Mouse (Mus musculus): ENCODE data around the gene Jph4. TPM values are rescaled to one million over a fixed set of nuclear protein-coding genes. Genes with fewer than 3 reads are reported as not detected.

The Jph4 gene
- total RNA-seq, 2 experiments from 2014 or later, result 0.08 TPM; not detected in 1

GRCm38 (mm10) chr14:55118852-55119251, 2.1 kb upstream of the Jph4 start:
- no peak for DNase-seq

DNA sequence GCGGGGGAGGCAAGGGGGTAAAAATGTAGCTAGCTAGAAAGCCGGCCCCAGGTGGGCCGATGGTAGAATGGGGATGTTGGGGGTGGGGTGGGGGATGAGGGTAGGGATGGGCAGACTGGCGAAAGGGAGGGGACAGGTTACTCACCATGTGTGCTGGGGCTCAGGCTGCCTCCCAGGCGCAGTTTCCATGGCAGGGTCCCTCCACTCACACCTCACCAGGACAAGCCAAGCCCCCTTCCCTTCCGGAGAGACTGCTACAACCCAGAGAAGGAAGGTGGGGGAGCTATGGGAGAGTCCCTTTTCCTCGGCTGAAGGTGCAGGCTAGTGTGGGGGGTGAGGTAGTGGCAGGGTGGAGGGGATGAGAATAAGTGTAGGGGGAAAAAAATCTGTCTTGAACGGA, 889 bp downstream of the Jph4 start:
- no peak for DNase-seq

- peak; percentile 41 to 53 for DNase-seq
Measured at GRCm38 (mm10) chr14:55114759-55115701, 1.7 kb downstream of the Jph4 start.

DNA sequence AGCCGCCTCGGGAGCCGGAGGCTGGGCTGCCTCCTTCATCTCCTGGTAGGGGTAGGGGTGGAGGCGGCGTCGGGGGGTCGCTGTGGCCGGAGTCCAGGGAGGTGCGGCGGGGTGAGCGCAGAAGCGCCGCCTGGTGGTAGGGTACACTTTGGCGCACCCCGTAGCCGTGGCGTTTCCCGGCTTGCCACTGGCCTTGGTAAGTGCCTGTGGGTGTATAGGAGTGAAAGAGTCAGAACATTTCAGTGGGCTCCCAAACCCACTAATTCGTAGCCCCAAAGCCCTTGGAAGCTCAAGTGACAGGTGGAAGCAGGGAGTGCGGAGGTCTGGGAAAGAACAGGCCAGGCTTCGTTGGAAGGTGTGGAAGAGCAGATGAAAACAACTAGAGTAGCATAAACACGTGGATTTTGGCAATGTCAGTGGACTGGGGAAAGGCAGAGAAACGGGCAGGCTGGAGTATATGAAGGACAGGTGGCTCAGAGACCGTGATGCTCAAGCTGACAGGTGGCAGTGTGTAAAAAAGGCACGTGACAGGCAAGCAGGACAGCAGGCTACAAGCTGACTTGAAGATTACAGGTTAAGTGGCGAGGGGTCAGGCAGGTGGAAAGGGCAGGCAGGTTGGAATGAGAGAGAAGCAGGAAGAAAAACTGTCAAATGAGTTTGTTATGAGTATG, 2.6 kb downstream of the Jph4 start:
- no peak for DNase-seq

DNA sequence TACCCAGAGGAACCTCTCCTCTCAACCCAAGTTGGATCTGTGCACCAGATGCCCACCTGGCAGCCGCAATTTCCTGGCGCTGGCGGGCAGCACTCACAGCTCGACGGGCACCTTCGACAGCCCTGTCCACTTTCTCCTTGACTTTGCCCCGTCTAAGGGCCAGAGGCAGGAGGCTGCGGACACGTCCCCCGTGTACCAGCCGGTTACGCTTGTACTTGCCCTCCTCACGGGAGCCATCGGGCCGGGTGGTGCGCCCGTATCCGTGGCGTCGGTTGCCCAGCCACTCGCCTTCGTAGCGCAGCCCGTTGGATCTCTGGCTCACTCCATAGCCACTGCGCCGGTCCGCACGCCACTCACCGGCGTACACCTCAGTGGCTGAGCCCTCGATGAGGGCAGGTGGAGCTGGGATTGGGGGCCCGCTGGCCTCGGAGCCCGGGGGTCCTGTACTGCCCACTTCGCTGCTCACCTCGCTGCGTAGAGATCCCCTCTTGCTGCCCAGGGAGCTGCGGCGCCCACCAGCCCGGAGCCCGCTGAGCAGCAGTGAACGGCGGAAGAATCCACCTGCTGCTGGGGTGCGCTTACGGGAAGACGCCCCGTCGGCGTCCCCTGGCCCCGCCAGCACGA, 3.3 kb downstream of the Jph4 start:
- no peak for DNase-seq

DNA sequence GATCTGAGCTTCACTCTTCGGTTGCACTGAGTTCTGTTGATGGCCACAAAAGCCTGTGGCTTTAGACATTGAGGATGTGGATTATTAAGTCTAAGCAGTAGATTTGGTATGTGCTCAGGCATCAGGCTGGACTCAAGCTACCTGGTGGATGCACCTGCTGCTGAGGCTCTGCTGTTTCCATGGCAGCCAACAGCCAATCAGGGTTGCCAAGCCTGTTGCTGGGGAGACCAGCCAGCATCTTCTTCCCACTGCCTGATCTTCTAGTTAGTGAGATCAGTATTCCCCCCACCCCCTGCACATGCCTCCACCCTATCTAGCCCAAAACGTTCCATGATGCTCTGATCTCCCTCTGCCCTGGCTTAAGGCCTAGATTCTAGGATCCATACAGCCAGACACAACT, 5.0 kb downstream of the Jph4 start:
- DNase-seq, result no peak

DNA sequence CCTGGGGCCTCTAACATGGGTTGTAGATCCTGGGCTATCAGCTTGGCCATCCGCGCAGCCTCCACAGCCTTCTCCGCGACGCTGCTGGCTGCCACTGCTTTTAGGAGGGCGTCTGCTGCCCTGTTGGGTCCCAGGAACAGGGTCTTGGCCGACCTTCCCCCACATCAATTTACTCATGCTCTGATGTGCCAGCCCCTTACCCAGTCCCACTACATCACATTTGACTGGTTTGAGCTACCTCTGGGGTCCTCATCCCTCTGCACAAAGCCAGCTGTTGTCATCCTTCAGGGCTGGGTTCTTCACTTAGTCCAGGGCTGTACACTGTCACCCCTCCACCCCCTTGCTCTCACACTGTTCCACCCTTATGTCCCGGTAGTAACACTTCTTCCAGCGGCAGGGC, 6.7 kb downstream of the Jph4 start:
- DNase-seq, result no peak

DNA sequence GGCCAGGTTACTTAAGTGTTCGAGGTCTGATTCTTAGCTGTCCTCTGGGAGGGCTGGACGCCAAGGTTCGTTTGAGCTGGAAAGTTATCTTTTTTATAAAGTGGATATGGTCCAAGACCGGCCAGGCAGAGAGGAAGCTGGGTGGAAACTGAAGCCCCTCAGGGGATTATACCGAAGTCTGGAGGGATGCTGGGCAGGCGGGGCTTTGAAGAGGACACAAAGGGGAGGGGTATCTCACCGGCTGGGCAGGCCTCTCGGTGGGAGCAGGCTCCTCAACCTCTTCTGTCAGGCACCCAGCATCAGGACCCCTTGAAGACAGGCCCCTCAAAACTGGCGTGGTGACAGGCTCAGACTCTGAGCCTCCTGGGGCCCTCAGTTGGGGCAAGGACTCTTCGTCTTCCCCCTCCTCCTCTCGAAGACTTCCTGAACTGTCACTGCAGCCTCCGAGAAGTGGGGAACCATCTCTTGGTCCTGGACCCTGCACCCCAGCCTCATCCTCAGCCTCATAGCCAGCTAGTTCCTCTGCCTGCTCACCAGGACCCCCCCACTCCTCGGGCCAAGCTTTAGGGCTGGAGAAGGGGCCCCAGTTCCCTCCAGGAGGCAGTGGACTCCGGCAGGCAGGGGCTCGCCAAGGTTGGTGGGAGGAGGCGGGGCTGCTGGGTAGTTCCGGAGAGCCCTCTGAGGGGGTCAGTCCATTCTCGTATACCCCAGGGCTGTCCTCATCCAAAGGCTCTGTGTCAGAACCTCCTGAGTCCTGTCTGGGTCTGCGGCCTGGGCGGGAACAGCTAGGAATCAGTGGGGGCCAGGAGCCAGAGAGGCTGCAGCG, 7.5 kb downstream of the Jph4 start:
- DNase-seq, result no peak

- DNase-seq, result no peak
Measured at GRCm38 (mm10) chr14:55108202-55108870, 8.4 kb downstream of the Jph4 start.

DNA sequence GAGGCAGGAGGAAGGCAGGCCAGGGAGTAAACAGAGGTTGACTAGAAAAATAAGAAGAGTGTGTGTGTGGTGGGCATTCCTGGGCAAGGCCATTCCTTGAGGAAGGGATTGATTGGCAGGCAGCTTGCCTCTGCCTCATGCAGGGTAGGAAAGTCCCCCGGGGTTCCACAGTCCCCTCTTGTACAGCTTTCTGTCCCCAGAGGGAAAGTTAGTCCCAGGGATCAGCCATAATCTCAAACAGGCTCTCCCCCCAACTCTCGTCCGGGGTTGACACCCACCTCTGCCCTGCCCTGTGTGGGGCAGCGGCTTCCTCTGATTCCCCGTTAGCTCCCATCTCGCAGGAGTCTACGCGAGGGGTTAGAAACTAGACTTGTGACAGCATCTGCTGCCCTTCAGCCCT, 9.7 kb downstream of the Jph4 start:
- no peak for DNase-seq

DNA sequence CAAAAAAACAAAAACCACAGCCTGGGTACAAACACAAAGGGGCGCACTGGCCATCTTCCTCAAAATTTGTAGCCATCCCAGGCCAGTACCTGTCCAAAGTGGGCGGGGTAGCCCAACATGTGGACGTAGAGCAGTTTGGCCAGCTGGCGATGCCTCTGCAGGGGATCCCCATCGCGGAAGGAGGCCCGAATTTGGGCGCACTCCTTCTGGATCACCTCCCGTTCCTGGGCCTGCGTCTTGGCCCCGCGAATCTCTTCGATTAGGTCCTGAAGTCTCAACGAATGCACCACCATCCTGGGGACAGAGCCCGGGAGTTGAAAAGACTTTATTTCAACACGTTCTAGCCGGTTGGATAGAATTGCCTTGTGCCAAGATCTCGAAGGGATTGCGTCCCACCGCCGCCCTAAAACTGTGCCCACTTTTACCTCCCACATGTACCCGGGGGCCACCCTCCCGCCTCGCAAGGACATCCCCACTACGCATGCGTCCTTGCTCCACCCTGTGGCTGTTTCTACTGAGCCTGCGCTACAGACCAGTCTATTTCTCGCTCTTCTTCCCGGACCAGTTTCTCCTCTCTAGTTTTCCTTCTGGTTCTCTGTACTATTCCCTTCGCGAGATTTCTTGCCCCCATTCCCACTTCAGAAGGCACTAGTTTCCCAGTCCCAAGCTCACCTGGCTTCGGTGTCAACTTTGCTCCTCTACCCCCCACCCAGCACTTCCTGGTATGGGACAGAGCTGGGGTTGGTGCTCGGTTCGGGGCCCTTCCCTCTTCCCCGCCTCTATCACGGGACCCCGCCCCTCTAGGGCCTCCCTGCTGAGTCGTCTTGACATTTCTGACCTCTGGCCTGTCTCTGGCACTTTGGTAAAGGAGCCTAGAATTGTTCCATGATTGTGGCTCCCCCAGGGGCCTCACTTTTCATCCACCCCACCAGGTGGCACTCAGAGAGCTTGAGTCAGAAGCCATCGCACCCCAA, 10.6 kb downstream of the Jph4 start, which contains the start of gene Ap1g2:
Gene Ap1g2 (minus strand): TSS at position 758 of the 974 bp plus-strand sequence.
- peak; percentile 91 to 92 for DNase-seq

DNA sequence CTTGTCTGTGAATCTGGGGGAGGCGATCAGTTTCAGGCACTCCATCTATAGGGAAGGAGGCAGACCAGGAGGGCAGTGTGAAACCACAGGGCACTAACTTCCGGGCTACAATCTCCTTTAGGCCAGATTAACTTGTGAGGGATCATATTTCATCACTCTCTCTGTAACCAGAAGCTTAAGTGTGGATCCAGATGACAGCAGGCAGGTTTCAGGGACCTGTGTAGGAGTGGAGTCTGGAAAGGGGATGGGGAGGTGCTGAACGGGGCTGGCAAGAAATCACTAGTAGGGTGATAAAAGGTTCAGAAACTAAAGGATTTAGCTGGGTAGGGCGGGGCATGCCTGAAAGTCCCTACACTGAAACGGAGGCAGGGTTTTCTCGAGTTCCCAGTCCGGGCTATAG, 11.3 kb downstream of the Jph4 start:
- no peak for DNase-seq

- no peak for DNase-seq
Measured at GRCm38 (mm10) chr14:55104365-55104764, 12.4 kb downstream of the Jph4 start.

GRCm38 (mm10) chr14:55102253-55102785, 14.4 kb downstream of the Jph4 start:
- no peak for DNase-seq

GRCm38 (mm10) chr14:55101592-55101991, 15.1 kb downstream of the Jph4 start:
- peak; percentile 59 to 72 for DNase-seq

GRCm38 (mm10) chr14:55098067-55098466, 18.7 kb downstream of the Jph4 start:
- peak in 1 of 2 experiments; percentile 45 for DNase-seq

DNA sequence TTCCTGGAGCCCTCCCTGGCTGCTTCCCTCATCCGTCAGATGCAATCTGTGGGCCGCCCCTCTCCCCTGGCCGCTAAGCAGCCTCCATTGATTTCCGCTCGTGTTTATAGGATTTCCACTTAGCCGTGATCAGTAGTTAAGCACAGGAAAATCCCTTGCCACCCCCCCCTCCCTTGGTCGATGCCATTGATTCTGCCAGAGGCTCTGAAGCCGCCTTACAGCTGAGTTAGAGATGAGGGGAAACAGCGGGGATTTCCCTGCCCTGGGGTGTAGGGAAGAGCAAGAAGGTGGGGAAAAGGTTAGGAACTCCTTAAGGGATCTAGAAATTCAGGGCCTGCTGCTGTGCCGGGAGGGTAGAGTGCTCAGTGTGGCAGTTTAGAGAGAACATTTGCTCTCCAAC, 19.1 kb downstream of the Jph4 start:
- no peak for DNase-seq

DNA sequence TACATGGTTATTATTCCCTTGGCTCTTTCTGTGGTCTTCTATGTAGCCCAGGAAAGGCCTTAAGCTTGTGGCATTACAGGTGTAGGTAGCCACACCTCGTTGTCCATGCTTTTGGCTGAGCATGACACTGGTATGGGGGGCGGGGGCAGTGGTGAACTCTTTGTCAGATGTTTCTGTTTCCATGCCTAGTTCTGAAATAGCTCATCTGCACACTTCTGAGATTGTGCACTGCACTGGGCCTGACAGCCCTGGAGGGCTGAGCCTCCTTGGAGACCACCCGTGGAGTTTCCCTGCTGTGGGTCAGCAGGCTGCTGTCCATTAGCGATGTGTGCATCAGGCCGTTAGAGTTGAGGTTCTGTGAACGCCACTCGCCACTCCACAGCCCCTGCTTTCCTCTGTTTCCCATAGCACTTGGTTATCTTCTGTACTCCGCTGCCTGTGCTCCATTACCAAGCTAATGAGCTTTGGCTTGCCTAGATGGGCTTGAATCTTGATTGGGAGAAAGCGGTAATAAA, 20.1 kb downstream of the Jph4 start:
- no peak for DNase-seq

DNA sequence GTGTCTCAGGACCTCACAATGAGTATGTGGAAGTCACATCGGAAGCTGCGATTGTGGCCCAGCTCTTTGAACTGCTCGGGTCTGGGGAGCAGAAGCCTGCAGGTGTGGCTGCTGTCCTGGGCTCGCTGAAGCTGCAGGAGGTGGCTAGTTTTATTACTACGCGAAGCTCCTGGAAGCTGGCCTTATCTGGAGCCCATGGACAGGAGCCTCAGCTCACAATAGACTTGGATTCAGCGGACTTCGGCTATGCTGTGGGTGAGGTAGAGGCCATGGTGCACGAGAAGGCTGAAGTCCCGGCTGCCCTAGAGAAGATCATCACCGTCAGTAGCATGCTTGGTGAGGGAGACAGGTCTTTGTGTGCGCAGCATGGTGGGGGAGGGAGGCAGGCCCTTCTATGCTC, 21.1 kb downstream of the Jph4 start:
- DNase-seq, result no peak

GRCm38 (mm10) chr14:55095263-55095662, 21.5 kb downstream of the Jph4 start:
- DNase-seq, result no peak
